Mouse (Mus musculus) MEL (cell line): Measurements from ENCODE around the gene A730015C16Rik. TPM values are rescaled to one million over a fixed set of nuclear protein-coding genes. Genes with fewer than 3 reads are reported as not detected.

Experiments used
- DNase-seq: peaks from one replicate; pipeline ENCODE4 v3.0.0; 2011; ENCODE audit warnings: low read depth, low spot score
- H3K27ac ChIP-seq: 2 replicates; pipeline ENCODE4 v1.5.1; 2012; ENCODE audit warnings: low read depth, mild to moderate bottlenecking, control low read depth, low read length, moderate library complexity; ENCODE audit not compliant: control insufficient read depth
- H3K27me3 ChIP-seq, 2 experiments: fragments of 150-350 bp in 1 of 2; sonication (generic) in 1 of 2; 2 replicates each; pipeline ENCODE4 v1.6.1; 2012; ENCODE audit warnings: low read length in 2 of 2, mild to moderate bottlenecking in 2 of 2, improper control_type of control experiment in 1 of 2, moderate library complexity in 1 of 2; ENCODE audit not compliant: insufficient read depth in 2 of 2, control insufficient read depth in 1 of 2
- H3K36me3 ChIP-seq, 2 experiments: 2 replicates each; pipeline ENCODE4 v1.6.1; 2012 to 2014; ENCODE audit warnings: low read length in 2 of 2, improper control_type of control experiment in 1 of 2, inconsistent platforms in 1 of 2, mild to moderate bottlenecking in 1 of 2; ENCODE audit not compliant: insufficient read depth in 2 of 2, control insufficient read depth in 1 of 2
- H3K4me1 ChIP-seq, 2 experiments: fragments of 150-350 bp in 1 of 2; sonication (generic) in 1 of 2; 2 replicates each; pipeline ENCODE4 v1.6.1; 2012; ENCODE audit warnings: low read length in 2 of 2, improper control_type of control experiment in 1 of 2, mild to moderate bottlenecking in 1 of 2; ENCODE audit not compliant: insufficient read depth in 2 of 2, control insufficient read depth in 1 of 2
- H3K4me3 ChIP-seq, 2 experiments: fragments of 150-350 bp in 1 of 2; sonication (generic) in 1 of 2; 2 replicates each; pipeline ENCODE4 v1.5.1; 2012; ENCODE audit warnings: low read depth in 2 of 2, low read length in 2 of 2, mild to moderate bottlenecking in 2 of 2, moderate library complexity in 2 of 2, control low read depth in 1 of 2, improper control_type of control experiment in 1 of 2; ENCODE audit not compliant: control insufficient read depth in 1 of 2, insufficient read depth in 1 of 2
- H3K79me2 ChIP-seq: 2 replicates; pipeline ENCODE4 v1.6.1; 2012; ENCODE audit warnings: mild to moderate bottlenecking, low read length, moderate library complexity; ENCODE audit not compliant: control insufficient read depth, poor library complexity, insufficient read depth
- H3K9ac ChIP-seq: 2 replicates; pipeline ENCODE4 v1.6.1; 2012; ENCODE audit warnings: low read depth, mild to moderate bottlenecking, control low read depth, low read length, moderate library complexity; ENCODE audit not compliant: control insufficient read depth, poor library complexity, severe bottlenecking
- H3K9me3 ChIP-seq: fragments of 150-350 bp; sonication (generic); replicated peaks from 2 replicates; pipeline ENCODE4 v1.6.1; 2012; ENCODE audit warnings: mild to moderate bottlenecking, low read length, improper control_type of control experiment, moderate library complexity; ENCODE audit not compliant: insufficient read depth
- CHD1 ChIP-seq: IDR thresholded peaks from 2 replicates; pipeline ENCODE4 v1.6.1; 2012; ENCODE audit warnings: low read depth, mild to moderate bottlenecking, inconsistent platforms, low read length, improper control_type of control experiment
- MAX ChIP-seq: IDR thresholded peaks from 2 replicates; pipeline ENCODE4 v1.6.1; 2011; ENCODE audit warnings: low read length, improper control_type of control experiment
- MXI1 ChIP-seq: IDR thresholded peaks from 2 replicates; pipeline ENCODE4 v1.6.1; 2011; ENCODE audit warnings: mild to moderate bottlenecking, low read depth, low read length, improper control_type of control experiment
- MYC ChIP-seq: IDR thresholded peaks from 2 replicates; pipeline ENCODE4 v1.6.1; 2011; ENCODE audit warnings: low read depth, mild to moderate bottlenecking, low read length, improper control_type of control experiment, moderate library complexity
- NELFE ChIP-seq: IDR thresholded peaks from 2 replicates; pipeline ENCODE4 v1.6.1; 2011; ENCODE audit warnings: low read depth, low read length, improper control_type of control experiment
- NRF1 ChIP-seq: IDR thresholded peaks from 2 replicates; pipeline ENCODE4 v1.6.1; 2014; ENCODE audit warnings: low read depth, mild to moderate bottlenecking, inconsistent platforms, low read length, improper control_type of control experiment, moderate library complexity; ENCODE audit not compliant: poor library complexity, insufficient read depth, severe bottlenecking
- POLR2A ChIP-seq, 2 experiments: IDR thresholded peaks; 2 replicates each; pipeline ENCODE4 v1.6.1; 2011 to 2012; ENCODE audit warnings: low read length in 2 of 2, mild to moderate bottlenecking in 2 of 2, control low read depth in 1 of 2, improper control_type of control experiment in 1 of 2, low read depth in 1 of 2, moderate library complexity in 1 of 2; ENCODE audit not compliant: control insufficient read depth in 1 of 2, insufficient read depth in 1 of 2, poor library complexity in 1 of 2
- RAD21 ChIP-seq: IDR thresholded peaks from 2 replicates; pipeline ENCODE4 v1.6.1; 2011; ENCODE audit warnings: mild to moderate bottlenecking, low read depth, low read length, improper control_type of control experiment
- RCOR1 ChIP-seq: IDR thresholded peaks from 2 replicates; pipeline ENCODE4 v1.6.1; 2012; ENCODE audit warnings: low read depth, mild to moderate bottlenecking, inconsistent platforms, low read length, improper control_type of control experiment
- SMC3 ChIP-seq: IDR thresholded peaks from 2 replicates; pipeline ENCODE4 v1.6.1; 2011; ENCODE audit warnings: low read depth, low read length, improper control_type of control experiment
- TBP ChIP-seq: IDR thresholded peaks from 2 replicates; pipeline ENCODE4 v1.8.0; 2011; ENCODE audit warnings: low read depth, low read length, improper control_type of control experiment
- TCF12 ChIP-seq: IDR thresholded peaks from 2 replicates; pipeline ENCODE4 v1.6.1; 2014; ENCODE audit warnings: low read depth, mild to moderate bottlenecking, inconsistent platforms, low read length, improper control_type of control experiment, moderate library complexity
- USF1 ChIP-seq: IDR thresholded peaks from 2 replicates; pipeline ENCODE4 v1.6.1; 2014; ENCODE audit warnings: low read depth, mild to moderate bottlenecking, inconsistent platforms, low read length, improper control_type of control experiment, moderate library complexity
- USF2 ChIP-seq, 2 experiments: IDR thresholded peaks; 2 replicates each; pipeline ENCODE4 v1.6.1; 2011 to 2012; ENCODE audit warnings: improper control_type of control experiment in 2 of 2, low read length in 2 of 2, borderline replicate concordance in 1 of 2, inconsistent platforms in 1 of 2, low read depth in 1 of 2, mild to moderate bottlenecking in 1 of 2; ENCODE audit not compliant: insufficient read depth in 1 of 2
- ZMIZ1 ChIP-seq: IDR thresholded peaks from 2 replicates; pipeline ENCODE4 v1.6.1; 2012; ENCODE audit warnings: low read depth, mild to moderate bottlenecking, inconsistent platforms, low read length, improper control_type of control experiment, moderate library complexity
- ZNF384 ChIP-seq: IDR thresholded peaks from 2 replicates; pipeline ENCODE4 v1.6.1; 2012; ENCODE audit warnings: low read depth, mild to moderate bottlenecking, inconsistent platforms, low read length, improper control_type of control experiment
- polyA plus RNA-seq, 2 experiments: library from polyadenylated mRNA; stranded (reverse) in 1 of 2; unstranded in 1 of 2; fragments of >175 nt in 1 of 2; fragments of >200 nt in 1 of 2; gene quantifications; 2 replicates each; pipeline versions ENCODE4 v1.2.1 to v1.2.4; 2012; ENCODE audit warnings: low replicate concordance in 2 of 2, low read depth in 1 of 2; ENCODE audit not compliant: insufficient read length in 2 of 2, insufficient read depth in 1 of 2, missing spikeins in 1 of 2
- total RNA-seq: library from RNA; depleted of rRNA; stranded (reverse); fragments of 300-350 nt; gene quantifications from 2 replicates; pipeline ENCODE4 v1.2.3, GENCODE M21; 2012

A730015C16Rik gene
- total and polyA plus RNA-seq, 3 experiments: 0.56 to 11.6 TPM; not detected in 1

- Histone ChIP-seq H3K9ac (no peak overlapping the region), H3K9me3 (no peaks in the 10 kb centered on the region), H3K36me3 (no peaks in the 10 kb centered on the region), H3K27me3 (peaks cover 1 to 4% of the 10 kb centered on the region in 2 experiments), H3K27ac (no peak overlapping the region), H3K4me3 (no peak overlapping the region), H3K79me2 (no peaks in the 10 kb centered on the region), H3K4me1 (no peaks in the 10 kb centered on the region)
- DNase-seq: no peak
- no peak for TF ChIP-seq POLR2A (IDR thresholded peaks at IDR 0.05; ENCODE audit: control insufficient read depth in 1 of 2, insufficient read depth in 1 of 2, low read depth in 1 of 2, low read length in 2 of 2, poor library complexity in 1 of 2)
- no peak for TF ChIP-seq NELFE
Observed at GRCm38 (mm10) chr4:108883815-108884214, 35.4 kb upstream of the A730015C16Rik start.

GRCm38 (mm10) chr4:108878963-108879822, 30.8 kb upstream of the A730015C16Rik start, which contains the start of gene Rab3b:
Gene Rab3b (plus strand): TSS chr4:108879063.
- H3K27ac ChIP-seq: no peak within 1 kb of the TSS
- H3K36me3 ChIP-seq: no peaks in the 10 kb centered on the region
- TF ChIP-seq RCOR1: no peak
- DNase-seq: no peak
- no peaks in the 10 kb centered on the region for H3K9me3 ChIP-seq
- no peaks in the 10 kb centered on the region for H3K79me2 ChIP-seq
- H3K9ac ChIP-seq: no peak within 1 kb of the TSS
- H3K4me3 ChIP-seq: no peak within 1 kb of the TSS
- no peaks in the 10 kb centered on the region for H3K27me3 ChIP-seq
- H3K4me1 ChIP-seq: no peaks in the 10 kb centered on the region

GRCm38 (mm10) chr4:108877901-108878300, 29.5 kb upstream of the A730015C16Rik start:
- no peaks in the 10 kb centered on the region for H3K9me3 ChIP-seq

GRCm38 (mm10) chr4:108873746-108874145, 25.3 kb upstream of the A730015C16Rik start:
- no peaks in the 10 kb centered on the region for H3K79me2 ChIP-seq
- no peak overlapping the region for H3K27ac ChIP-seq
- H3K9me3 ChIP-seq: no peaks in the 10 kb centered on the region
- no peak overlapping the region for H3K9ac ChIP-seq
- TF ChIP-seq MYC: no peak
- no peak for TF ChIP-seq NRF1
- TF ChIP-seq RAD21: no peak
- no peak for TF ChIP-seq ZMIZ1
- no peak for TF ChIP-seq MXI1
- no peak for TF ChIP-seq USF1
- TF ChIP-seq USF2 (IDR thresholded peaks at IDR 0.05; ENCODE audit: borderline replicate concordance in 1 of 2, insufficient read depth in 1 of 2, low read depth in 1 of 2, low read length in 2 of 2): no peak
- TF ChIP-seq ZNF384: no peak
- TF ChIP-seq, all 39 proteins: peak for 0
- H3K4me1 ChIP-seq: no peaks in the 10 kb centered on the region
- no peak for DNase-seq
- H3K27me3 ChIP-seq: no peaks in the 10 kb centered on the region
- H3K4me3 ChIP-seq: no peak overlapping the region
- no peaks in the 10 kb centered on the region for H3K36me3 ChIP-seq

More at GRCm38 (mm10) chr4:108877901-108878300, 29.5 kb upstream of the A730015C16Rik start:
- no peak for TF ChIP-seq TBP
- no peak for TF ChIP-seq MAX
- TF ChIP-seq SMC3: no peak
- no peak for TF ChIP-seq USF2 (IDR thresholded peaks at IDR 0.05; ENCODE audit: borderline replicate concordance in 1 of 2, insufficient read depth in 1 of 2, low read depth in 1 of 2, low read length in 2 of 2)
- TF ChIP-seq MXI1: no peak
- no peak for TF ChIP-seq TCF12
- TF ChIP-seq ZNF384: no peak
- TF ChIP-seq POLR2A (IDR thresholded peaks at IDR 0.05; ENCODE audit: control insufficient read depth in 1 of 2, insufficient read depth in 1 of 2, low read depth in 1 of 2, low read length in 2 of 2, poor library complexity in 1 of 2): no peak
- TF ChIP-seq CHD1: no peak
- TF ChIP-seq USF1: no peak
- TF ChIP-seq, all 39 proteins: peak for 0
- Histone ChIP-seq H3K4me3 (no peak overlapping the region), H3K27me3 (no peaks in the 10 kb centered on the region), H3K9ac (no peak overlapping the region), H3K79me2 (no peaks in the 10 kb centered on the region), H3K36me3 (no peaks in the 10 kb centered on the region), H3K4me1 (no peaks in the 10 kb centered on the region), H3K27ac (no peak overlapping the region)
- no peak for DNase-seq
